Mouse (Mus musculus): ENCODE data around the gene Atl1.

Atl1 gene

GRCm38 (mm10) chr12:69947502-69947901 is 55.1 kb downstream of the Atl1 start:
- no peak for DNase-seq

GRCm38 (mm10) chr12:69957378-69957777 is 65.0 kb downstream of the Atl1 start:
- DNase-seq: no peak

- peak; percentile 88 for DNase-seq
These were observed 70.1 kb downstream of the Atl1 start for GRCm38 (mm10) chr12:69962468-69962867.

GRCm38 (mm10) chr12:69963141-69963540 is 70.7 kb downstream of the Atl1 start:
- no peak for DNase-seq

- DNase-seq: no peak
These were observed 73.2 kb downstream of the Atl1 start for GRCm38 (mm10) chr12:69965644-69966043.

GRCm38 (mm10) chr12:69966071-69966470 is 73.7 kb downstream of the Atl1 start:
- peak; percentile 67 for DNase-seq

GRCm38 (mm10) chr12:69967112-69967511 is 74.7 kb downstream of the Atl1 start:
- no peak for DNase-seq

- no peak for DNase-seq
These were observed 75.7 kb downstream of the Atl1 start for GRCm38 (mm10) chr12:69968154-69968553.

- DNase-seq: no peak
These were observed 81.3 kb downstream of the Atl1 start for GRCm38 (mm10) chr12:69973666-69974065.

GRCm38 (mm10) chr12:69976688-69977087 is 84.3 kb downstream of the Atl1 start:
- DNase-seq: no peak

GRCm38 (mm10) chr12:69977376-69977998 is 85.1 kb downstream of the Atl1 start:
- DNase-seq: no peak

- DNase-seq: peak; percentile 51
These were observed 90.5 kb downstream of the Atl1 start for GRCm38 (mm10) chr12:69982874-69983273.

- DNase-seq: peak; percentile 69
These were observed 93.1 kb downstream of the Atl1 start for GRCm38 (mm10) chr12:69985546-69985945.

GRCm38 (mm10) chr12:69986241-69986762 is 93.9 kb downstream of the Atl1 start:
- peak; percentile 38 for DNase-seq

GRCm38 (mm10) chr12:69986786-69987497 is 94.5 kb downstream of the Atl1 start, which contains the start of gene Sav1:
TSS of gene Sav1 (minus strand) at chr12:69987002.
- peak; percentile 92 for DNase-seq

- no peak for DNase-seq
These were observed 103.0 kb downstream of the Atl1 start for GRCm38 (mm10) chr12:69995382-69995781.

GRCm38 (mm10) chr12:69998186-69998983 is 106.0 kb downstream of the Atl1 start:
- DNase-seq: no peak

GRCm38 (mm10) chr12:70005103-70005502 is 112.7 kb downstream of the Atl1 start:
- DNase-seq: no peak

GRCm38 (mm10) chr12:70010356-70010755 is 117.9 kb downstream of the Atl1 start:
- no peak for DNase-seq

GRCm38 (mm10) chr12:70011681-70012080 is 119.3 kb downstream of the Atl1 start:
- no peak for DNase-seq

- peak; percentile 74 for DNase-seq
These were observed 123.5 kb downstream of the Atl1 start for GRCm38 (mm10) chr12:70015936-70016335.

All from lung, postnatal 36 days (tissue).